Mouse (Mus musculus) splenic B cell, adult 2 months (primary cell): ENCODE results near the gene Aip.
"Not testable (repeated sequence)": the region's sequence is repeated elsewhere in the genome, so short reads cannot be mapped to it uniquely, and the experiment has no call there.

ENCODE experiments used
- DNase-seq: peaks from one replicate; pipeline ENCODE4 v3.0.0-alpha.2; 2011; ENCODE audit warnings: low read depth, low spot score
- H3K27me3 ChIP-seq: 2 replicates; pipeline ENCODE4 v1.6.1; 2012; ENCODE audit warnings: mild to moderate bottlenecking, low read length, moderate library complexity, mixed read lengths; ENCODE audit not compliant: control insufficient read depth, poor library complexity, insufficient read depth, severe bottlenecking
- H3K36me3 ChIP-seq: 2 replicates; pipeline ENCODE4 v1.6.1; 2012; ENCODE audit warnings: mild to moderate bottlenecking, low read length, moderate library complexity, mixed read lengths; ENCODE audit not compliant: control insufficient read depth, poor library complexity, insufficient read depth, severe bottlenecking

Gene Aip

DNA sequence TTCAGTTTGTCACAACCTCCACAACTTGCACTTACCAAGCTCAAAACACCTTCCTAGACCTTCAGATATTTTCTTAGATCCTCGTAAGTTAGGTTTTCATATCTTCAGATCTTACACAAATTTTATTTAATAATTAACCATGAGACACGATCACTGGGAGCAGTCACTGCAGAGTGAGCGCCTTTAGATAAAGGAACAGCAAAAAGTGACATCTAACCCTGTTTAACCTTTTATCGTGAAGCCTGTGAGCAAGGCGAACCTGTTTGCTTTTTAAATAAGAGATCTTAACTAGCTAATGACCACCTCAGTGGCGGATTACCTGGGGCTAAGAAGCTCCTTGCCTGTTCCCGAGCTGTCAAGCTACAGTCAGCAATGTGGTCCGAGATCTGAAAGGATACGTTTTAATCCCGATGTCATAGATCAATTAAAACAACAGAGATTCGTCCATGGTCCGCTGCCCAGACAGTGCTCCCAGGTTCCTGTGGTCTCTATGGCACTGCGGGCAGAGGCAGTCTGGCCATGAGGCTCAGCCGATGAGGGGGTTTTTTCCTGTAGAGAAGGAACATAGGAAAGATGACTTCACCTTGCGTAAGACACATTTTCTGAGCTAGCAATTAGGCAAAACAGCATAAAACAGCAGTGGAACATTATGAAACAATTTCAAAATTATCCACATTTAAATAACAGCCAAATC, 56.8 kb downstream of the Aip start:
- no peak for DNase-seq
- Histone ChIP-seq H3K36me3 (no peaks in the 10 kb centered on the region), H3K27me3 (no peaks in the 10 kb centered on the region)

DNA sequence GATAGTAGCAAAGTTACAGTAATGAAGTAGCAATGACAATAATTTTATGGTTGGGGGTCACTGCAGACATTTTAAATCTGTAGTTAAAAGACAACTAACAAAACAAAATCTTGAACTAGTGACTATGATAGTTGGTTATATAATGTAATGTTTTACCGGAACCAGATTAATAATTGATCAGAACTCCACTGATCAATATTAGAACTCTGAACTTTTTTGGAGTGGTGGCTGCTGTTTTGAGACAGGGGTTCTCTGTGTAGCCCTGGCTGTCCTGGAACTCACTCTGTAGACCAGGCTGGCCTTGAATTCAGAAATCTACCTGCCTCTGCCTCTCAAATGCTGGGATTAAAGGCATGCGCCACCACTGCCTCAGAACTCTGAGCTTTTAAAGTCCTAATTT, 57.4 kb downstream of the Aip start:
- not testable (repeated sequence) for DNase-seq, H3K36me3 ChIP-seq, H3K27me3 ChIP-seq

DNA sequence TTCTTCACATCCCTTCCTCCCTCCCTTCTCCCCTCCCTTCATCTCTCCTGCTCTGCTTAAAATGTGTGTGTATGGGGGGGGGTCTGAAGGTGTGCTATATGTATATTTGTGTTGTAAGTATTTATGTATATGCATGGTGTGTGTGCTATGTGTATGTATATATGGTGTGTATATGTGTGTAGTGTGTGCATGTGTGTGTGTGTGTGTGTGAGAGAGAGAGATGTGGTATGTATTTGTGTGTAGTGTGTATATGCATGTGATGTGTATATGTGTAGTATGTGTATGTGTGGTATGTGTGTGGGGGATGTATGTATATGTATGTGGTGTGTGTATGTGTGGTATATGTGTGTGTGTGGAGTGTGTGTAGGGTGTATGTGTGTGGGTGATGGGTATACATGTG, 58.8 kb downstream of the Aip start:
- DNase-seq = no peak
- H3K36me3 ChIP-seq = no peaks in the 10 kb centered on the region
- H3K27me3 ChIP-seq = no peaks in the 10 kb centered on the region

DNA sequence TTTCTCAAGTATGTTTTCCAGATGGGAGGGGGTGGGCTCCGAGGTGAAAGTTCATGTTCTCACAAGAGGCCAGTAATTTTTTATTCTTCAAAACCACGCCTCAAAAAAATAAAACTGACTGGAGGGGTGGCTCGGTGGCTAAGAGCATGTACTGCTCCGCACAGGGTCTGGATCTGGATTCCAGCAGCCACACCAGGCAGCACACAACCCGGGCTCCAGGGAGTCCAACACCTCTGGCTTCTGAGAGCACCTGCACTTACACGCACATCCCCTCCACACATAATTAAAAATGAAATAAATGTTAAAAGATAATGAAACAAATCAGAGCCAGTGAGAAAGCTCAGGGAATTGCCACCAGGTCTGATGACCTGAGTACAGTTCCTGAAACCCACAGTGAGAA, 59.4 kb downstream of the Aip start:
- Histone ChIP-seq H3K27me3 (no peaks in the 10 kb centered on the region), H3K36me3 (no peaks in the 10 kb centered on the region)
- no peak for DNase-seq

DNA sequence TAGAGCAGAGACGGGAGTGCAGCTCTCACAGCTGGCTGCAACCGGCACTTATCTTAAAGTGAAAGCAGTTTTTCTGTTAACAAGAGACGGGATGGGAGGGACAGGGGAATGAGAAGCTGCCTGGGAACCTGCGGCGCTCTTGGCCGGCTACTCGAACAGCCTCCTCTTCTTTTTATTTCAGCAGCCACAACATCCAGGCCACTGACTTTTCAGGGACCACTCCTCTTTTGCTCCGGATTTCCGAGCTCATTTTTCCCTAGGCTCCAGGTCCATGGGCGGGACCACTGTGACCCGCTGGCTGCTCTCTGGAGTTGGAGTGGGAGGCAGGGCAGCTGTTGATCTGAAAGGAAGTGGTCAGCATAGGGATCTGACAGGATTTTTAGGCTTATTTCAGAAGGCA, 61.2 kb downstream of the Aip start:
- H3K27me3 ChIP-seq, DNase-seq, H3K36me3 ChIP-seq: not testable (repeated sequence)
